Comparison of ENCODE assay signal across 13 mouse cellular contexts in genomic region chr15:63989007-63989406, GRCm38 (mm10).
DNase-seq lines count a peak whose midpoint lies in the region; ATAC-seq and TF ChIP-seq lines count a peak whose summit lies in the region.
"Had no signal": no experiment of that assay in that cellular context is flagged by ENCODE, and none has a peak within 500 bp of the region (broad histone marks: within the 10 kb centered on the region; RNA-seq: fewer than 3 reads in every experiment).

No protein-coding gene starts in this region.

- H3K9ac ChIP-seq in heart, embryonic 15.5 days: no peak overlapping the region
- H3K9ac ChIP-seq in heart, adult 2 months (ENCODE audit: low read depth, low read length): no peak overlapping the region
- no peak overlapping the region for H3K9ac ChIP-seq in liver, adult 2 months (ENCODE audit: low read depth, low read length)
- H3K9ac ChIP-seq in liver, embryonic 11.5 days (ENCODE audit: low read depth, low read length): no peak overlapping the region
- H3K9ac ChIP-seq: forebrain, embryonic 12.5 days had no signal

- no peaks in the 10 kb centered on the region for H3K9me3 ChIP-seq in heart, embryonic 15.5 days (replicated peaks)
- no peaks in the 10 kb centered on the region for H3K9me3 ChIP-seq in liver, embryonic 11.5 days (ENCODE audit: control insufficient read depth, low read length)
- H3K9me3 ChIP-seq: forebrain, embryonic 12.5 days had no signal

- no peak overlapping the region for H3K4me2 ChIP-seq in heart, embryonic 15.5 days
- no peak overlapping the region for H3K4me2 ChIP-seq in liver, embryonic 11.5 days
- H3K4me2 ChIP-seq: forebrain, embryonic 12.5 days had no signal

- no peaks in the 10 kb centered on the region for H3K36me3 ChIP-seq in heart, embryonic 15.5 days
- peaks cover 3% of the 10 kb centered on the region for H3K36me3 ChIP-seq in heart, adult 2 months (ENCODE audit: control insufficient read depth, insufficient read depth, low read length)
- H3K36me3 ChIP-seq in liver, adult 2 months (ENCODE audit: control insufficient read depth, insufficient read depth, low read length): no peaks in the 10 kb centered on the region
- no peaks in the 10 kb centered on the region for H3K36me3 ChIP-seq in liver, embryonic 11.5 days (ENCODE audit: control insufficient read depth, insufficient read depth, low read length)
- H3K36me3 ChIP-seq in C2C12 (ENCODE audit: control insufficient read depth, insufficient read depth): peaks cover 3% of the 10 kb centered on the region
- H3K36me3 ChIP-seq: forebrain, embryonic 12.5 days had no signal

- 0 out of 2 replicates have a peak, but pooled peaks have one; percentile 39 for ATAC-seq in heart, embryonic 15.5 days (replicated peaks; ENCODE audit: insufficient number of reproducible peaks, insufficient read depth, low FRiP score, low read depth)
- ATAC-seq in liver, embryonic 11.5 days (replicated peaks; ENCODE audit: low FRiP score): no peak

- peaks cover 2% of the 10 kb centered on the region; the same call in 1 of the 2 replicates for H3K79me2 ChIP-seq in heart, adult 2 months (replicated peaks; ENCODE audit: control insufficient read depth, insufficient read depth, low read length)
- H3K79me2 ChIP-seq in liver, adult 2 months (ENCODE audit: control insufficient read depth, insufficient read depth, low read length): peaks cover 8% of the 10 kb centered on the region; the same call in 1 of the 2 replicates
- H3K79me2 ChIP-seq in C2C12 (ENCODE audit: control insufficient read depth, insufficient read depth): peaks cover 100% of the 10 kb centered on the region

- peaks cover 8% of the 10 kb centered on the region for H3K4me1 ChIP-seq in heart, embryonic 15.5 days (replicated peaks)
- no peaks in the 10 kb centered on the region for H3K4me1 ChIP-seq in heart, adult 2 months (ENCODE audit: control insufficient read depth, insufficient read depth, low read length)
- H3K4me1 ChIP-seq in liver, adult 2 months (ENCODE audit: control insufficient read depth, insufficient read depth, low read length): peaks cover 10% of the 10 kb centered on the region; the same call in 1 of the 2 replicates
- H3K4me1 ChIP-seq in liver, embryonic 11.5 days (replicated peaks; ENCODE audit: control insufficient read depth, insufficient read depth, low read length): no peaks in the 10 kb centered on the region

- TF ChIP-seq POLR2A in heart, adult 2 months (IDR thresholded peaks at IDR 0.05; ENCODE audit: insufficient read depth, low read depth, low read length): no peak
- TF ChIP-seq POLR2A in liver, adult 2 months (IDR thresholded peaks at IDR 0.05; ENCODE audit: extremely low read depth, insufficient read depth, low read length): no peak

- intact Hi-C loops in heart, adult 2 months (cut with DNase I): no loop called here

- TF ChIP-seq EP300 in heart, adult 2 months (IDR thresholded peaks at IDR 0.05; ENCODE audit: insufficient read depth, low read depth, low read length): no peak

- no peak overlapping the region for H3ac ChIP-seq in C2C12 (ENCODE audit: control insufficient read depth, insufficient read length, low read depth)

- WGBS in heart, embryonic 15.5 days: 52% methylated on average over 3 of the region's 3 CpGs
- 65% methylated on average over 3 of the region's 3 CpGs for WGBS in heart, adult 2 months
- 57% methylated on average over 3 of the region's 3 CpGs for WGBS in liver, adult 2 months
- WGBS in liver, embryonic 11.5 days: 81% methylated on average over 3 of the region's 3 CpGs

- peaks cover 94% of the 10 kb centered on the region for H3K79me3 ChIP-seq in C2C12 (ENCODE audit: low read depth)

- no peak for TF ChIP-seq CTCF in heart, adult 2 months (IDR thresholded peaks at IDR 0.05)
- TF ChIP-seq CTCF in liver, adult 2 months (IDR thresholded peaks at IDR 0.05; ENCODE audit: low read depth, low read length): no peak
- TF ChIP-seq CTCF in C2C12 (IDR thresholded peaks at IDR 0.05; ENCODE audit: control insufficient read depth, insufficient read depth, insufficient read length): no peak

- H3K27ac ChIP-seq in heart, embryonic 15.5 days: 0 out of 2 replicates have a peak overlapping the region, but pooled peaks have one; percentile 29
- H3K27ac ChIP-seq in heart, adult 2 months: no peak overlapping the region
- no peak overlapping the region for H3K27ac ChIP-seq in liver, adult 2 months (replicated peaks; ENCODE audit: insufficient read depth, low read depth, low read length)
- H3K27ac ChIP-seq in liver, embryonic 11.5 days (ENCODE audit: low read depth, low read length): no peak overlapping the region
- H3K27ac ChIP-seq: forebrain, embryonic 12.5 days; macrophage had no signal

- no peak overlapping the region for H3K4me3 ChIP-seq in heart, embryonic 15.5 days
- no peak overlapping the region for H3K4me3 ChIP-seq in heart, adult 2 months
- H3K4me3 ChIP-seq in liver, adult 2 months (ENCODE audit: insufficient read depth, low read depth, low read length): no peak overlapping the region
- no peak overlapping the region for H3K4me3 ChIP-seq in liver, embryonic 11.5 days (ENCODE audit: low read depth, low read length)
- no peak overlapping the region for H3K4me3 ChIP-seq in C2C12 (ENCODE audit: insufficient read depth, poor library complexity, severe bottlenecking)
- H3K4me3 ChIP-seq: forebrain, embryonic 12.5 days had no signal

- no peak for DNase-seq in heart, adult 2 months
- peak; percentile 35 for DNase-seq in liver, adult 2 months (ENCODE audit: extremely low read depth, low read depth, low spot score)
- DNase-seq in liver, embryonic 11.5 days (ENCODE audit: low spot score): no peak
- peak; percentile 80 for DNase-seq in R1 (ENCODE audit: low read depth, low spot score)
- DNase-seq in spleen, postnatal 4 days (ENCODE audit: low spot score in 2 of 2): no peak
- no peak for DNase-seq in urinary bladder, postnatal 25 days (ENCODE audit: low spot score)
- DNase-seq: gastrocnemius, postnatal 36 days; left cerebral cortex, postnatal 4 days; right cerebral cortex, postnatal 14 days had no signal

- H3K27me3 ChIP-seq in heart, embryonic 15.5 days: no peaks in the 10 kb centered on the region
- no peaks in the 10 kb centered on the region for H3K27me3 ChIP-seq in heart, adult 2 months (ENCODE audit: control insufficient read depth, insufficient read depth, low read length)
- no peaks in the 10 kb centered on the region for H3K27me3 ChIP-seq in liver, adult 2 months (ENCODE audit: control insufficient read depth, insufficient read depth, low read length)
- no peaks in the 10 kb centered on the region for H3K27me3 ChIP-seq in liver, embryonic 11.5 days (replicated peaks; ENCODE audit: control insufficient read depth, insufficient read depth, low read length)
- no peaks in the 10 kb centered on the region for H3K27me3 ChIP-seq in C2C12 (ENCODE audit: control insufficient read depth, insufficient read depth, insufficient read length)
- H3K27me3 ChIP-seq: forebrain, embryonic 12.5 days had no signal

TF ChIP-seq in C2C12, 6 proteins besides CTCF, POLR2A, EP300 and RAD21:
- TF ChIP-seq USF1 (IDR thresholded peaks at IDR 0.05; ENCODE audit: low read depth) (peak; percentile 71), CEBPB (IDR thresholded peaks at IDR 0.05; ENCODE audit: low read depth) (no peak), FOSL1 (IDR thresholded peaks at IDR 0.05; ENCODE audit: insufficient read depth, low read length, poor library complexity, severe bottlenecking) (peak; percentile 15), MAX (IDR thresholded peaks at IDR 0.05) (no peak), MYOD1 (IDR thresholded peaks at IDR 0.05; ENCODE audit: control insufficient read depth, insufficient read length, low read depth) (no peak)
TF ChIP-seq in C2C12: peak in this region for 2.

Comparison
In these comparisons a context has a peak if more than half of its experiments do, and no peak if none do; other contexts are left out.
1. DNase-seq: peak in liver, adult 2 months (single experiment) and R1 (single experiment); none in heart, adult 2 months (0 of 2), liver, embryonic 11.5 days (single experiment), spleen, postnatal 4 days (0 of 2) and urinary bladder, postnatal 25 days (single experiment).